Mouse (Mus musculus) gastrocnemius, adult 18-20 months (tissue): ENCODE data around the gene Npas3. TPM values are rescaled to one million over a fixed set of nuclear protein-coding genes. Genes with fewer than 3 reads are reported as not detected.
"Not testable (repeated sequence)": the region's sequence is repeated elsewhere in the genome, so short reads cannot be mapped to it uniquely, and the experiment has no call there.

Source experiments
- DNase-seq: peaks from one replicate; pipeline ENCODE4 v3.0.0; 2021; ENCODE audit warnings: low spot score
- long read RNA-seq, 2 experiments: library from polyadenylated mRNA; stranded (forward); transcript quantifications; one replicate each; pipeline ENCODE4 v2.0.0; 2021
- total RNA-seq, 2 experiments: library from RNA; stranded (reverse); gene quantifications; 2 replicates each; pipeline ENCODE4 v1.2.3; 2021

The Npas3 gene
- under 1 TPM; 0.07 to 0.09 TPM for total RNA-seq
- long read RNA-seq, experiment 1: 0 reads
- long read RNA-seq, experiment 2: 0 reads

DNA sequence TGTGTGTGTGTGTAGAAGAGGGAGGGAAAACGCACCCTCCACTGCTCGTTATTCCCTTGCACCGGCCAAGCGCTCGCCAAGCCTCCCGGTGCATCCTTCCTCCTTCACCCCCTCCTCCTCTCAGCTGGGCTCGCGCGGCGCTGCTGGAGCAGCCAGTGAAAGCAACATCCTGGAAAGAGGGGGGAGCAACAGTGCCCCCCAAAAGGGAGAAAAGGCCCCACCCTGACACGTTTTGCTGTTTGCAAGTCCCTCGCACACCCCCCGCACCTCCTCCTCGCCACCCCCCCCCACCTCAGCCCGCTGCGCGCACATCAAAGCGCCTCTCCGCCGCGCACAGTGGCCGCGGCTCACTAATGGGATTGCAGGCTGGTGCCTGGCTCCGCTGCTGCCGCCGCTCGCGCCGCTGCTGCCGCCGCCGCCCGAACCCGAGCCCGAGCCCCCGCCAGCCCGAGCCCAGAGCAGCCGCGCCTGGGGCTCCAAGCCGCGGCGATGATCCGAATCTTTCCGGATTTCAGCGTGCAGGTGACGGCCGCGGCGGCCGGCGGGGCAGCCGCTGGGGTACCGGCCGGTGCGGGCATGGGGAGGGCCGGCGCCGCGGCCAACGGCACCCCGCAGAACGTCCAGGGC, at the start of gene Npas3:
Gene Npas3 (plus strand): TSS at position 577 of the 627 bp plus-strand sequence.
- DNase-seq: no peak

DNA sequence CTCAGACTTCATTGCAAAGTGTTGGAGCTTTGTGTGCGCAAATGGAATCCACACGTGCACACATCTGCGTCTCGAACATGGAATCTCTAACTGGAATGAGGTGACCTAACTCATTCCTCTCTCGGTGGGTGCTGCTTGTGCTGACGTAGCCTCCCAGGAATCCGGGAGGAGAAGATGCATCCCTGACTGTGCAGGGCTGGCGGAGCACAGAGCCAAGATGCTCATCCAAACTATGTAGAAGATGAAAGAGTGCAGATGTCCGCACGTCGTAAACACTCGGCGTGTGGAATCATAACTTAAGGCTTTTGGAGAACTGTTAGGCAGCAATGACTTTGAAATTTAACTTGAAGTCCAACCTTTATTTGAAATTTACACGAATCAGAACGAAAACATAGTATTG, 31.3 kb upstream of the Npas3 start:
- no peak for DNase-seq

DNA sequence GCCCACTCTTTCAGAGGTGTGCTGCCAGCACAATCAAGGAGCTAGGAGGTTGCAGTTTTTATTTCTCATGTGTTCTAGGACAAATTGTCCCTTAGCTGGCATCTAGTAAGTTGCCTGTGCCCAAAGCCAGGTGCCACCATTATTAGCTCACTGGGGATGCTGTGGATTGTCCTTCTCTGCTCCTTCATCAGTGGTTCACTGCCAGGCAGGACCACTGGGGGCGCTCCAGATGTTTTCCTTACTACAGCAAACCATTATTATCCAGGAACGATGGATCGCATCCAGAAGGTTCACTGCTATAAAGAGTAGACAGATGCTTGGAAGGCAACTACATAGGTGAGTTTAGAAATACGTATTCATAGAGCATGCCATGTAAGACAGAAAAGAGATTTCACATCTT, 25.7 kb upstream of the Npas3 start:
- DNase-seq: no peak

DNA sequence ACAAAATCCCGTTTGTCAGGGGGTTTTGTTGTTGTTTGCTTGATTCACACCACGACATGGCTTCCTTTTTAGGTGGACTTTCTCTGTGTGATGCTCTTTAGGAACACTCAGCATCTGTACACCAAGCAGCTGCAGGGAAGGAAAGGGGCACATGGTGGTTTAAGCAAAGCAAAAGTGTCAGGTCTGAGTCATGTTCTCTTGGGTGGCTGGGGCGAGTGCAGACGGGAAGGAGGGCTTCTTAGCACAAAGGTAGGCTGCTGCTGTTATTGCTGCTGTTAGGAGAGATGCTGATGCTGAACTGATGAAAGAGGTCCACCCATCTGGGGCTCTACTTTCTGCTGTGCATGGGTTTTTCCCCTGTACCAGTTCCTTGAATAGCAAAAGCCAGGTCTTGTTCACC, 21.1 kb upstream of the Npas3 start:
- DNase-seq: no peak

DNA sequence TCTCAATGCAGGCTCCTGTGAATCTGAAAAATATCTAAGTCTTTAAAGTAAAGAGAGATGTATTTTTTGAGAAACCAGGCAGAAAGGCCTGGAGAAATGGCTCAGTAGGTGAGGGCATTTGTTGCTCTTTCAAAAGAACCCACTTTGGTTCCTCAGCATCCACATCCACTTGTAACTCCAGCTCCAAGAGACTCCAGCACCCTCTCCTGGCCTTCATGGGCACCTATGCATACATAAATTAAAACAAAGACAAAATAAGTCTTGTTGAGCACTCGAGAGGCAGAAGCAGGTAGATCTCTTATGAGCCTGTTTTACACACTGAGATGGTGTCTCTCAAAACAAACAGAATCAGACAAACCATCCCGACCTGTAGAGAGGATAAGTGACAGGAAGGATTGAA, 19.1 kb upstream of the Npas3 start:
- no peak for DNase-seq

DNA sequence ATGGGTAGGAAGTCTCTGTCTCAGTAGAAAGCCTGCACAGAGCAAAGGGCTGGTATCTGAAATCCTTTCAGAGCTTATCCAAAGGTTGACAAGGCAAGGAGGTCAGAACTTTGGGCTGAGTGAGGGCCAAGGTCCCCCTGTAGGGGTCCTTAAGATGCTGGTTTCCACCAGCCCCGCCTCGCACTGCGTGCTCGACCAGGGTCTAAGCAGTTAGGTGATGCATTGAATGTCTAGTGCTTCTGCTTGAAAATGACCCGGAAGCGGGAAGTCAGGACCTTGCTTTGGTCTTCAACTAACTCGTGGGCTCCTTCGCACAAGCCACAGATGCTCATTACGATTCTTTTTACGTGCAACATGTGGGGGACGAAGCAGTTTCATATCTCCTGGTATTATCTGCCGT, 2.3 kb upstream of the Npas3 start:
- no peak for DNase-seq

DNA sequence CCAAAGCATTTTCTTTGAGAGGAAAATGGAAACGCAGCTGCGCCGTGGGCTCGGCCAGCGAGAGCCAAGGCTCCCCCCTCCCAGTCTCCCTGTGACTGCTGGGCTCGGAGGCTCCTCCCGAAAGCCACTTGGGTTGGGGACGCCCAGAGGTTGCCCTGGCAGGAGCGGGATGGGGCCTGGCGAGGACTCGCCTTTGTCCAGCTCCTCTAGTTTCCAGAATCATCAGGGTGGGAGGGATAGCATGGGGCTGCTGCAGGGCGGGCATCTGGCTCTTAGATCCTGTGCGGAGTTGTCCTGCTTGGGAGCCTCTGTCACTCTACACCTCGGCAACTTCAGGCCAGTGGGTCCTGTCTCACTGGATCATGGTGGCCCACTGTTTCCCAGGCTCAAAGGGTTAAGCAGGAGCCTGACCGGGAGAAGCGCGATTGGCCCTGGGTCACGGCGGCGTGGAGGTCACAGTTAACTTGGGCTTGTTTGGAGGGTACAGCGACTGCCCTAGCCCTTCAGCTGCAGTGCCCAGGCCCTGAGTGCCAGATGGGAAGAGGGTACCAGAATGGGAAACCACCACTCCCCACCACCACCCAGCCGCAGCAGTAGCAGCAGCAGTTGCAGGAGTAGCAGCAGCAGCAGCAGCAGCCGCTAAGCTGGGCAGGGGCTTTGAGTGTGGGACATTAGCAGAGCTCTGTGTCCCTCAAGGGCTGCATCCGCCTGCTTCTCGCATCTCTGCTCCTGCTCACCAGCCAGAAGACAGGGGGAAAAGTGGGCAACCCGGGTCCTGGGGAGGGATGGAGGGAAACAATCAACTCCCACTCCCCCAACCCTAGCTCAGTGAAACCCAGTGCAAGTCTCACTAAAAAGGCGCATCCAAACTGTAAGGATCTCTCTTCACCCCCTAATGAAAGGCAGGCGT, 1.6 kb upstream of the Npas3 start:
- no peak for DNase-seq

DNA sequence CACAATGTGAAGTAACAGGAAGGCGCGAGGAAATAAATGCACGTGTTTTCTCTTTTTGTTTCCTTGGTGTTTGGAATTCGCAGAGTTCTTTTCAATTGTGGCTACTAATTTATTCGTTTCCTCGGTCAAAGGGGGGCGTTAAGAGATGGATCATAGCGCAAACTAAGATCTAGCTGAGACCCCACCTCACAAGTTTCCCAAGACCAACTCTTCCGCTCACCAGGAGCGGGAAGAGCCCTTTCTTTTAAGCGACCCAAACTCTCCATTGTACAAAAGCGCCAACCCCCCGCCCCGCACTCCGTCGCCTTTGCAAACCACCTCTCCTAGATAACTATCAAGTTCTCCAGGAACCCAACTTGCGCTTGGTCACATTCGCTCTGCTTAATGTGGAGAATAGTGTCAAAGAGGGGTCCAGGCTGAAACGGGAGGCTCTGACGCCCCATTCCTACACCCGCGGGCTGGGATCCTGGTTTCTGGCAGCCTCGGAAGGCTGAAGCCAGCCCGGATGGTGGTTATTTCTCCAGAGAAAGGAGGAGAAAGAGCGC, 914 bp upstream of the Npas3 start:
- DNase-seq: no peak

DNA sequence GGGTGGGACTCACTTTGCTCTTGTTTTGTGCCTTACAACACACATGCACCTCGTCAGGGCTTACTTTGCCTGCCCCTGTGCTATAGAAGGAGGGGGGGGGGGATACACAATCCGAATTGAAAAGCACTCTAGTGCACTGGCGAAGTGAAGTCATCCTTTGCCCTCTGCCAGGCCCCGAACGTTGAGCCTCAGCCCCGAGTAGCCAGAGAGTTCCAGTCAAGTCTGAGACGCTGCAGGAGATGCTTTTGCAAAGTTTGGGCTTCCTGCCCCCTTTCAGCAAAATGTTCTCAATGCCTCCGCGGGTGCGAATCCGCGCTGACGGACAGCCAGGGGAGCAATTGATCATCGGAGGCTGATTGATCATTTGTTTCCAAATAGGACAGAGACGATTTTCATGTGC, 319 bp downstream of the Npas3 start:
- DNase-seq: no peak

DNA sequence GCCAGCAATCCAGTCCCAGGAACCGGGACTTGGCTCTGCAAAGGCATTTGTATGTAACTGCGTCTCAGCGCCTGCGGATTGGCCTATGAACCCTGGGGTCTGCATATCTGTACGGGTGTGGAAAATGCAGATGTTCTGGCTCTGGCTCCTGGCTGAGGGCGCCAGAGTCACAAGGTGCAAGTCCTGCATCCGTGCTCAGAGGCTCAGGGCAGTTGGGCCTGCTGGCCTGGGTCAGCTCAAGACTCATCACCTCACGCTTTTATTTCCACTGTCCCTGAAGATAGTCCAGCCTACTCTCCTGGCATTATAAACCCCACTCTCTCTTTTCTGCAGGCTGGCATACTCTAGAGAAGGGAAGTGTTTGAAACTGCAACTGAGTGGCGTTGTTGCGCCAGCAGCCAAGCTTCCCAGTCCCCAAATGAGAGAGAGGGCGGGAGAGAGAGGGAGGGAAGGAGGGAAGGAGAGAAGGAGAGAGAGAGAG, 3.3 kb downstream of the Npas3 start:
- DNase-seq: no peak

DNA sequence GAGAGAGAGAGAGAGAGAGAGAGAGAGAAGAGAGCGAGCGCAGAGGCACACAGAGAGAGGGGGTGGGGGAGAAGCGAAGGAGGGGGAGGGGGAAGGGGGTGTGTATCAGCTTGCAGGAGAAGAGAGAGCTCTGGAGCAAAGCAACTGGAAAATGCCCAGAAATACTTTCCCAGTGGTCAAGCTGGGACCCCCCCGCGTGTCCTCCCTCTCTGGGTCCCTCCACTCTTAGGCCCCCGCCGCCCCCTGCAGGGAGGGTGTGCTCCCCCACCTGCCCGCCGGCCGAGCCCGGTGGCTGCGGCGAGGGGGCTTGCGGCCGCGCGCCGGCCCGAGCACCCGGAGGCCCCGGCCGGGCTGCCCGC, 3.7 kb downstream of the Npas3 start:
- DNase-seq: no peak

DNA sequence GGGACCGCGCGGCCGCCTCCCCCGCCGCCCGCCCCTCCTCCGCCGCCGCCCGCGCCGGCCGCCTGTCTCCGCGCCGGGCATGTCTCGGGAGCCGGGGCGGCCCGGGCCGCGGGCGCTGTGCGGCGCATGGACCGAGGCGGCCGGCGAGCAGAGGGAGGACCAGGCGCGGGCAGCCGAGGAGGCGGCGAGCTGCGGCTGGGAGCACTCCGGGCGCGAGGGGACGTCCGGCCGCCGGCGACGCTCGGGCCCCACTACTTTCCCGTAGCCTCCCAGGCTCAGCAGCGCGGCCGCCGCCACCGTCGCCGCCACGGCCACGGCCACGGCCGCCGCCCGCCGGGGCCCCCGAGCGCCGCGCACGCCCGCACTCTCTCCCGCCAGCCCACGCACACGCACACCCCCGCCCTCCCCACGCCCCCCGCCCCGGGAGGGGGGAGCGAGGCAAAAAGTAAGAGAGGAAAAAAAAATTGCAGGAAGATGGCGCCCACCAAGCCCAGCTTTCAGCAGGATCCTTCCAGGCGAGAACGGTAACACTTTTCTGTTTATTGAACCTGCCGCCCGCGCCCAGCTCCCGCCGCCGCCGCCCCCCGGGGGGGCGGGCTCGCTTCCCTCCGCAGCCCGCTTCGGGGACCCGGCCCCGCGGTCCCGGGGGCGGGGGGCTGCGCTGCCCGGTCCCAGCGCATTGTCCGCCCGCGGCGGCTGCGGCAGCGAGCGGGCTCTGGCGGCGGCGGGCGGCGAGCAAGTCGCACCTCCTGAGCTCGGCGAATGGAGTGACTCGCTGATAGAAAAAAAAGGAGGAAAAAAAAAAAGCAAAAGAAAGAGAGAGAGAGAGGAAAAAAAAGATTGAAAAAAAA, 4.3 kb downstream of the Npas3 start:
- no peak for DNase-seq

DNA sequence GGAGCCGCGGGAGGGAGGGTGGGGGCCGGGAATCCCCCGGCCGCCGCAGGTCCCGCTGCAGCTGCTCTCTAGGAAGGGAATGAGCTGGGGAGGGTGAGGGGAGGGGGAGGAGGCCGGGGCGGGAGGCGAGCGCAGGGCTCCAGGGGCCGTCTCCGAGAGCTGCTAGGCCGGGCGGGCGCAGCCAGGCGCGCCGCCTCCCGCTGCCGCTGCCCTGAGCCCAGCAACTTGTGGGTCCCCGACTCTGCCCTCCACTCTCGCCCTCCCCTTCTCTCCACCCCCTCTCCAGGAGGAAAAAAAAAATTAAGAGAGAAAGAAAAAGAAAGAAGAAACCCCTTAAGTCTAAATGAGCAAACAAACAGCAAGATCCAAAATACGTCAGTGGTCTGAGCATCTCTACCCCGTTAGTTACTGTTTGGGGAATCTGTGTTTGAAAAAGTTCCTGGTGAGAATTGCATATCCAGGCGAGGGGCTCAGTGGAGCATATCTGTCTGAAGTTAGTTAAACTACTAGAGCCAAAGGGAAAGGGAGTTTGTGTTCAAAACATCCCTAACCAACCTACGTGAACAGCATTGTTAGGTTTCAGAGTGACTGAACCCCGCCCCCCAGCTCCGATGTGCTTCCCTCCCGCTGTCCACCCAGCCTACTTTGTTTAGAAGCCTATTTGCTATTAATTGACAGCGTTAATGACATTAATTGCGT, 5.1 kb downstream of the Npas3 start:
- DNase-seq: no peak

DNA sequence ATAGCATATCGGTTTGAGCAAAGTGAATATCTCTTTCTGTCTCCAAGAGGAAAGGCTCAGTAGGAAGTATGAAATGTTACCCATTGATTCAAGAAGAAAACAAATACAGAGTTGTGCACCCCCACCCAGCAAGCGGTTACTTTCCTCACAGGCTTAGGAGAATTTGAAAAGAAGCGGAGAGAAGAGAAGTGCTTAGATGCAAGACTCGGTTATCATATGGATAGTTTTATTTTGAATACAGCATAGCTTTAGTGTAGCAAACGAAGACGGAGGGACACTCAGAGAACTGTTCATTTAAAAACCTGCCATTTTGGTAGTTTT, 5.6 kb downstream of the Npas3 start:
- no peak for DNase-seq

DNA sequence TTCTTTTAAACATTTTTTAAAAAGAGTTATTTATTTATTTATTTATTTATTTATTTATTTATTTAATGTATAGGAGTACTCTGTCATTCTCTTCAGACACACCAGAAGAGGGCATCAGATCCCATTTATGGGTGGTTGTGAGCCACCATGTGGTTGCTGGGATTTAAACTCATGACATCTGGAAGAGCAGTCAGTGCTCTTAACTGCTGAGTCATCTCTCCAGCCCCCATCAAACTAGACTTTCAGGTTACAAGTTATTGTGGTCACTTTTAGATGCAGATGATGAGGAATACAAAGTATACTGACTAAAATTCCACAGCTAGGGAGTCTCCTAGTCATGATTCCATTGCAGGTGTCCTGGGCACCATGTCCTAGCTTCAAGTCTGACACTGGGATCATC, 26.0 kb downstream of the Npas3 start:
- DNase-seq: not testable (repeated sequence)

DNA sequence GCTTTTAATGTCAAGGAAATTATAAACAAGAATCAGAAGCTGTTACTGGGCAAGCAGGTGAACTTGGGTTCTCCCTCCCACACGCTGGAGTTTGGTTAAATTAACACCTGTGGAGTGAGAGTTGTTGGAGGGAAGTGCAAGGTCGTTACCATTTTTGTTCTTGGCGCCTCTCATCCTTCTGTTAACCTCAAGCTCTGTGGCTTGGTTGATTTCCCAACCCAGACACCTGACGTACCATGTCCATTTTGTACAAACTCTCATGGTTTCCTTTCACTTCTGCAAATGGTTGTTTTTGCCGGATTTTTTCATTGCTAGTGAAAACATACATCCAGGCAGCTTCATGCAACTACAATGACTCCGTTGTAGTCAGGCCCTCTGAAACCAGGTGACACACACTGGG, 28.9 kb downstream of the Npas3 start:
- no peak for DNase-seq

DNA sequence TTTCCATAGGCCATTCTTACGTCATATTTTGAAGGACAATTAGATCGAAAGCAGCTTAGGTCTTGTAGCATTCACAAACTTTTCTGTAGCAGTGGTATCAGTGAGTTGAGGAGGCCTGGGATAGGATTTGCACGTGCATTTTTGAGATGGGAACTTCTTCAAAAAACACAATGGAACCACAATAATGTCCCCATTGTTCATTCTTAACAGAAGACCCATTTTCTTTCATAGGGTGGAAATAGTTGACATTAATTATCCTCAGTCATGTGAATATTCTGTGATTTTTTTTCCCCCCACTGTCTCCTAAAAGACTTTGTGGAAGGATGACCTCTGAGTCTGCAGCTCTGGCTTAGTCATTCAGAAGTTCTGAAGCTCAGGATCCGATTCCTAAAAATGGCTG, 41.9 kb downstream of the Npas3 start:
- no peak for DNase-seq

DNA sequence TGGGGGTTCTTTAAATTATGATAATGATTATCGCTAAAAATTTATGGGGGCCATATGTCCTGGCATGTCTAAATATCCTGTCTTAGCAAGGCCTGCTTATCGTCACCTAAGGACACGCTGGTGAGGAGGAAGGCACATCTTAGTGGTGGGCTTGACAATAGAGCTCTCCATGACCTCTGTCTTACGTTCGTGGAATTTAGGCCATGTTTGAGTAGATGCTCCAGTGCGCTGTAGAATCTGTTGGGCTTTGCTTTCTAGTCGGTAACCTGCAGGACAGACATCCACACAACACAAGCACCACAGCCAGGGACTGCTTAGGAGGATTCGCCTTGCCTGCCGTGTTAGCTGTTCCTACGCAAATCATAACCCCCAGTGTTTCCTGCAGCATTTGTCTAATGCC, 42.4 kb downstream of the Npas3 start:
- no peak for DNase-seq

DNA sequence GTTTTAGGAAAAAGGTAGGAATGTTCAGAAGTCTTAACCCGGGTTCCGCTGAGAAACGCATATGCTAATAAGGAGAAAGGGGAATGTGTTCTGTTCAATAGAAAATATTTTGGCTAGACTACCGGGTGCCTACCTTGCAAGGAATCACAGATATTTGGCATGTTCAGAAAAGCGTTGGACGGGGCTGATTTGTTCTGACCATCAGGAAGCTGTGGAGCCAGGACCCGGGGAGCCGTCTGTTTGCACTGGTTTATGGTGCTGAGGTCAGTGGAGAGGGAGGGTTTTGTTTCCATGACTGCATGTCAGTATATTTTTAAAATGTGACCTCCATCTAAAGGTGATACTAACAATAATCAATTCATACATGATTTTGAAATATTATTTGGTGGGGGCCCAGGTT, 43.5 kb downstream of the Npas3 start:
- DNase-seq: no peak

DNA sequence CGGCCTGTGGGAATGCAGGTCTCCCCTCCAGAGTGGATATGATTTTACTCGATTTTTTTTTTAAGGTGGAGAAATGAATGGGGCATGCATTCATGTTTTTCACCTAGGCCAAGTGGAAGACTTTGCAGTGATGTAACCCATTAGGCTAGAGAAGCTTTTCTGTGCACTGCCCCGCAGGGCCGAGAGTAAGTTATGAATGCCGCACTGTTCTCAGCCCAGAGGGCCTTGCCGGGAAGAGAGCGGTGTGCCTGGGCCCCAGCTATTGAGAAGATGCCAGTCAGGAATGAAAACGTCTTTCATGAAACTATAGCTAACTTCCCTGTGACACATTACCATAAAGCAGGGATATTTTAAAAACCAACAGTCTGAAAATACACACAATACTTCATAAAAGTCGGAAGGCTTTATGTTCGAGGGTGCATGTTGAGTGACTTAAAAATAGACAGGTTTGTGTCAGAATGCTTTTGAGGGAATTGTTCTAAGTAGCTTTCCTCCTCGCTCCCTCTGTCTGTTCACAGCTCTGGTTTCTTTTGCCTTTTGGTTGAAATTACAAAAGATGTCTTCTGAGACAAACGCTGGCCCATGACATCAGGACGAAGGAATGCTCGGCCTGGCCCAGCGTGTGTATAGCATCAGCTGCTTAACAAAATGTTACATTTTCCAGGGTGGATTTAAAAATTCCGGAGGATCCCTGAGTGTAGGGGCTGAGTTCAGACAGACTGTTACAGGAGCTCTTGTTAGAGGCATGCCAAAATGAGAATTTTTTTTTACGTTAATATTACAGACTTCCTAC, 44.2 kb downstream of the Npas3 start:
- no peak for DNase-seq
